Mouse (Mus musculus) erythroblast, embryonic 14.5 days (primary cell): ENCODE results near the gene Vamp8.

Experiments used
- GATA1 ChIP-seq: IDR thresholded peaks from 2 replicates; pipeline ENCODE4 v1.6.1; 2012; ENCODE audit warnings: low read length, inconsistent platforms, mixed read lengths
- TAL1 ChIP-seq: IDR thresholded peaks from 3 replicates; pipeline ENCODE4 v1.6.1; 2012; ENCODE audit warnings: low read length, inconsistent platforms, mixed read lengths

DNA sequence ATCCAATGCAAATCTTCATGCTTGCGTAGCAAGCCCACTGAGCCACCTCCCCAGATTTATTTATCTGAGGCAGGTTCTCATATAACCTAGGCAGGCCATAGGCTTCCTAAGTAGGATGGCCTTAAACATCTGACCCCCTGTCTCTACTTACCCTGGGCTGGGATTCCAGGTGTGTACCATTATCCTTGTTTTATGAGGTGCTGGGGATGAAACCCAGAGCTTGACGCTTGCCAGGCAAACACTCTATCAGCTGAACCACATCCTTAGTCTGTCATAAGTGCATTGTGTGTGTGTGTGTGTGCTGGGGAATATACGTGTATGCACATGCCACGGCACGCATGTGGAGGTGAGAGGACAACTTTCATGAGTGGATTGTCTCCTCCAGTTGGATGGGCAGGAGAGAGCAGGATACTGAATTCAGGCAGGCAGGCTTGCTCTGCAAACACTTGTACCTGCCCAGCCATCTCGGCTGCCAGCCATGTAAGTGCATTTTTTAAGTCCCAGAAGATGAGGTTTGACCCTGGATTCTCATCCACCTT, 1.6 kb downstream of the Vamp8 start:
- TF ChIP-seq TAL1: no peak
- TF ChIP-seq GATA1: no peak
